Mouse (Mus musculus) megakaryocyte, embryonic 14.5 days (primary cell): ENCODE measurements around the gene Phex. TPM values are rescaled to one million over a fixed set of nuclear protein-coding genes. Genes with fewer than 3 reads are reported as not detected.

Experiments
- H3K27me3 ChIP-seq: replicated peaks from 2 replicates; pipeline ENCODE3; 2012; ENCODE audit warnings: inconsistent platforms
- H3K36me3 ChIP-seq: replicated peaks from 2 replicates; pipeline ENCODE3; 2012; ENCODE audit warnings: low read length, inconsistent platforms, mixed read lengths
- H3K4me1 ChIP-seq: 2 replicates; pipeline ENCODE4 v1.6.1; 2012; ENCODE audit warnings: inconsistent platforms
- H3K4me3 ChIP-seq: replicated peaks from 2 replicates; pipeline ENCODE3; 2012; ENCODE audit warnings: moderate library complexity, mild to moderate bottlenecking, inconsistent platforms
- H3K9me3 ChIP-seq: 2 replicates; pipeline ENCODE4 v1.6.1; 2012; ENCODE audit warnings: inconsistent platforms
- FLI1 ChIP-seq: IDR thresholded peaks from 2 replicates; pipeline ENCODE4 v1.6.1; 2012; ENCODE audit warnings: low read length, inconsistent platforms, mixed read lengths
- GATA1 ChIP-seq: IDR thresholded peaks from 3 replicates; pipeline ENCODE4 v1.6.1; 2012; ENCODE audit warnings: mixed read lengths, low read length, inconsistent platforms, borderline replicate concordance
- polyA plus RNA-seq: library from polyadenylated mRNA; stranded (reverse); fragments of >175 nt; gene quantifications from 2 replicates; pipeline ENCODE4 v1.2.3, GENCODE M21; 2012; ENCODE audit warnings: low replicate concordance; ENCODE audit not compliant: insufficient read depth

Gene Phex
- polyA plus RNA-seq, 1 experiment, result not detected

DNA sequence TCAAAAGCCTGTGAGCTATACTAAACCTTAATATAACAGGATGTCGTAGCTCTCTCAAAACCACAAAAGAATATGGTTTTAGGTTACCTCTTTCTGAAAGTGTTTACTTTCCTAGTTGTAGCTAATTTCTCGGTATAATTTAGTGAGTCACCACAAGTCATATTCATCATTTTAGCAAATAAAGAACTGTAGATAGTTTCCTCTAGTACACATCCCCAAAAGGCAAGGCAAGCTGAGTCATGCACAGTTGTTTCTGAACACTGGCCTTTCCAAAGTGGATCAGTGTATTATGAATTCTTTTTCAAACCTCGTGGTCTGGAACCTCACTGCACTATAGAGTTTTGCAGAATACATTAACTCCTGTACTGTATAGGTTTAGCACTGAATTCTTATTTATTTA is 143.5 kb downstream of the Phex start:
- H3K4me1 ChIP-seq, result no peaks in the 10 kb centered on the region

GRCm38 (mm10) chrX:157269726-157270305 is 145.3 kb downstream of the Phex start:
- H3K4me3 ChIP-seq, result no peak overlapping the region
- TF ChIP-seq GATA1, result no peak
- TF ChIP-seq FLI1, result no peak
- no peaks in the 10 kb centered on the region for H3K27me3 ChIP-seq
- no peaks in the 10 kb centered on the region for H3K4me1 ChIP-seq
- no peaks in the 10 kb centered on the region for H3K36me3 ChIP-seq
- H3K9me3 ChIP-seq, result no peaks in the 10 kb centered on the region

More for the DNA sequence above, 143.5 kb downstream of the Phex start:
- Histone ChIP-seq H3K27me3 (no peaks in the 10 kb centered on the region), H3K36me3 (no peaks in the 10 kb centered on the region), H3K9me3 (no peaks in the 10 kb centered on the region), H3K4me3 (no peak overlapping the region)
- TF ChIP-seq FLI1, result no peak
- no peak for TF ChIP-seq GATA1

GRCm38 (mm10) chrX:157268141-157268540 is 147.0 kb downstream of the Phex start:
- TF ChIP-seq GATA1 (no peak), FLI1 (no peak)
- no peaks in the 10 kb centered on the region for H3K9me3 ChIP-seq
- no peaks in the 10 kb centered on the region for H3K4me1 ChIP-seq

GRCm38 (mm10) chrX:157202736-157203135 is 212.4 kb downstream of the Phex start:
- Histone ChIP-seq H3K36me3 (no peaks in the 10 kb centered on the region), H3K4me1 (no peaks in the 10 kb centered on the region), H3K27me3 (no peaks in the 10 kb centered on the region), H3K4me3 (no peak overlapping the region), H3K9me3 (no peaks in the 10 kb centered on the region)
- TF ChIP-seq FLI1 (no peak), GATA1 (no peak)

More at GRCm38 (mm10) chrX:157268141-157268540, 147.0 kb downstream of the Phex start:
- Histone ChIP-seq H3K27me3 (no peaks in the 10 kb centered on the region), H3K36me3 (no peaks in the 10 kb centered on the region), H3K4me3 (no peak overlapping the region)

GRCm38 (mm10) chrX:157184167-157184566 is 230.9 kb downstream of the Phex start:
- TF ChIP-seq GATA1 (no peak), FLI1 (no peak)
- no peaks in the 10 kb centered on the region for H3K9me3 ChIP-seq
- no peak overlapping the region for H3K4me3 ChIP-seq
- peaks cover 2% of the 10 kb centered on the region for H3K27me3 ChIP-seq
- H3K4me1 ChIP-seq, result no peaks in the 10 kb centered on the region
- H3K36me3 ChIP-seq, result no peaks in the 10 kb centered on the region

DNA sequence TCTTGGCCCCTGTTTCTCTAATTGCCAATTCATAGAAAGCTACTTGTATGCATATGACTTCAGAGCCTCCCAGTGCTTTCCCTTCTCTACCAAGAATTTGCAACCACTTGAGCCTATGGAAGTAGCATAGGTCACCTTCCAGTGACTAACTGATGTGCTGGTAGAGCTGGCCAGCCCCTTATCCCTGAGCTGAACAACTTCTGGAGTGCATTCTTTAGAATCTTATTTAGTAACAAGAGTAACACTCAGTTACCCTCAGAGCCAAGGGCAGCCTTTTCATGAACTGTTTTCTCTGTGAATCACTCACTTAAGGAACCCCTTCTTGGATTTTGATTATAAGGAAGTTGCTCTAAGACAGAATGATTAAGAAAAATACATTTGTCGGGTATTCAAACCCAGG is 234.3 kb downstream of the Phex start:
- Histone ChIP-seq H3K4me1 (no peaks in the 10 kb centered on the region), H3K27me3 (peaks cover 2% of the 10 kb centered on the region), H3K36me3 (no peaks in the 10 kb centered on the region), H3K4me3 (no peak overlapping the region), H3K9me3 (no peaks in the 10 kb centered on the region)
- no peak for TF ChIP-seq GATA1
- TF ChIP-seq FLI1, result no peak

- Histone ChIP-seq H3K9me3 (peaks cover 6% of the 10 kb centered on the region; the same call in 1 of the 2 replicates), H3K36me3 (no peaks in the 10 kb centered on the region), H3K27me3 (no peaks in the 10 kb centered on the region), H3K4me3 (no peak overlapping the region), H3K4me1 (no peaks in the 10 kb centered on the region)
- TF ChIP-seq GATA1 (no peak), FLI1 (no peak)
Observed at GRCm38 (mm10) chrX:157164142-157164541, 251.0 kb downstream of the Phex start.

- Histone ChIP-seq H3K36me3 (no peaks in the 10 kb centered on the region), H3K4me3 (no peak overlapping the region), H3K9me3 (peaks cover 6% of the 10 kb centered on the region; the same call in 1 of the 2 replicates), H3K4me1 (no peaks in the 10 kb centered on the region), H3K27me3 (no peaks in the 10 kb centered on the region)
- no peak for TF ChIP-seq FLI1
- TF ChIP-seq GATA1, result no peak
Observed at GRCm38 (mm10) chrX:157163394-157163793, 251.7 kb downstream of the Phex start.

- H3K9me3 ChIP-seq, result no peaks in the 10 kb centered on the region
- no peaks in the 10 kb centered on the region for H3K27me3 ChIP-seq
- no peak for TF ChIP-seq GATA1
- no peak for TF ChIP-seq FLI1
- no peaks in the 10 kb centered on the region for H3K4me1 ChIP-seq
- no peaks in the 10 kb centered on the region for H3K36me3 ChIP-seq
- no peak overlapping the region for H3K4me3 ChIP-seq
Observed at GRCm38 (mm10) chrX:157144675-157145074, 270.4 kb downstream of the Phex start.

- Histone ChIP-seq H3K27me3 (no peaks in the 10 kb centered on the region), H3K36me3 (no peaks in the 10 kb centered on the region), H3K4me3 (no peak overlapping the region), H3K4me1 (no peaks in the 10 kb centered on the region), H3K9me3 (no peaks in the 10 kb centered on the region)
- TF ChIP-seq FLI1 (no peak), GATA1 (no peak)
Observed at GRCm38 (mm10) chrX:157139601-157140000, 275.5 kb downstream of the Phex start.

Other genes starting within 250 kb of the Phex start
- gene Sms, start 77.0 kb upstream of the Phex start, polyA plus RNA-seq, result 15.1 and 16.6 TPM in 2 replicates
- not detected in 2 replicates for gene Yy2, start 153.7 kb upstream of the Phex start, polyA plus RNA-seq
- gene Mbtps2, start 183.4 kb upstream of the Phex start, polyA plus RNA-seq, result 1.4 and 2.4 TPM in 2 replicates